ENCODE assay signal across 8 mouse cellular contexts in the genomic region with DNA sequence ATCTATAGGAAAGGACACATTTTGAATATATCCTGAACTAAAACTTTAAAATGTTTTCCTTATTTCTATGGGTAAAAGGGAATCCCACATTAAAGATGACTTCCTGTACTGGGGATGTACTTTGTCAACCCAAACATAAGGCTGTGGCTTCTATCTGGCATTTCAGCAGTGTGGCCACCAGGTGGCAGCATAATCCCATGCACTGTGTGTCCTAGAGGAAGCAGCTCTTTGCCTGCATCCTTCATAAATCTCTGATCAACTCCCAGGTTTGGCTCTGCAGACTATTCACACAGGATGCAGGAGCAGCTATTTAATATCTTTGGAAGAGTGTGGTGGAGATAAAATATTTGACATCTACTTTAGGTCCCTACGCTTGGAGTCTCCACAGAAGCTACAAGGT. TPM values are rescaled to one million over a fixed set of nuclear protein-coding genes. Genes with fewer than 3 reads are reported as not detected.
A peak's percentile ranks its signal among the peaks of the same experiment; 100 is the strongest.
DNase-seq lines count a peak whose midpoint lies in the region; ATAC-seq and TF ChIP-seq lines count a peak whose summit lies in the region.

No protein-coding gene starts in this region.

- no peak overlapping the region for H3K4me3 ChIP-seq in ES-E14 (ENCODE audit: insufficient read depth in 1 of 2, low read depth in 1 of 2, low read length in 2 of 2, poor library complexity in 1 of 2, severe bottlenecking in 1 of 2)
- H3K4me3 ChIP-seq in embryonic fibroblast, embryonic 13.5 days (ENCODE audit: insufficient read depth, low read length) = no peak overlapping the region
- H3K4me3 ChIP-seq in layer of hippocampus, adult 2 months = no peak overlapping the region
- H3K4me3 ChIP-seq in lung, embryonic 16.5 days (ENCODE audit: low read length) = no peak overlapping the region

- in situ Hi-C loops in ES-E14 (cut with MboI; ENCODE audit: low sequenced_read_pairs in 2 of 2, unreplicated experiment in 2 of 2) = loop anchor here in 1 of 2 experiments (10.0 kb wide), 1 partner anchor 263 kb away; no protein-coding TSS in a partner anchor

- H3K36me3 ChIP-seq in ES-E14 (ENCODE audit: control insufficient read depth, insufficient read depth, low read length, poor library complexity, severe bottlenecking) = no peaks in the 10 kb centered on the region
- no peaks in the 10 kb centered on the region for H3K36me3 ChIP-seq in lung, embryonic 16.5 days (ENCODE audit: control insufficient read depth, insufficient read depth, low read length)

- 72% methylated on average over 1 of the region's 1 CpGs for WGBS in lung, embryonic 16.5 days

- H3K4me1 ChIP-seq in ES-E14 (ENCODE audit: control insufficient read depth in 2 of 2, insufficient read depth in 2 of 2, low read length in 2 of 2, poor library complexity in 1 of 2) = no peaks in the 10 kb centered on the region
- no peaks in the 10 kb centered on the region for H3K4me1 ChIP-seq in embryonic fibroblast, embryonic 13.5 days (ENCODE audit: control insufficient read depth, insufficient read depth, low read length)
- H3K4me1 ChIP-seq in lung, embryonic 16.5 days (replicated peaks; ENCODE audit: control insufficient read depth, insufficient read depth, low read length) = no peaks in the 10 kb centered on the region

- peak; percentile 52; the same call in 1 of the 2 replicates for ATAC-seq in lung, embryonic 16.5 days (ENCODE audit: low read depth)

- DNase-seq in ES-E14 (ENCODE audit: low read depth, low spot score) = peak; percentile 7
- peak; percentile 77 for DNase-seq in brain, adult 2 months (ENCODE audit: low read depth, low spot score)
- peak; percentile 68 to 76 for DNase-seq in heart, postnatal 10 days
- DNase-seq in layer of hippocampus, adult 2 months (ENCODE audit: low spot score in 2 of 2) = peak; percentile 34 to 78
- peak; percentile 82 for DNase-seq in retina, embryonic 14.5 days (ENCODE audit: low spot score)
- peak; percentile 64 for DNase-seq in urinary bladder, postnatal 14 days (ENCODE audit: low spot score)

- TF ChIP-seq POLR2A in embryonic fibroblast, embryonic 13.5 days (IDR thresholded peaks at IDR 0.05; ENCODE audit: low read depth, low read length) = no peak

- H3K4me2 ChIP-seq in lung, embryonic 16.5 days (ENCODE audit: low read depth, low read length) = no peak overlapping the region

- no peak overlapping the region for H3K27ac ChIP-seq in ES-E14 (ENCODE audit: insufficient read depth, low read depth, low read length, poor library complexity, severe bottlenecking)
- no peak overlapping the region for H3K27ac ChIP-seq in embryonic fibroblast, embryonic 13.5 days (ENCODE audit: insufficient read depth, low read length)
- H3K27ac ChIP-seq in layer of hippocampus, adult 2 months = no peak overlapping the region
- H3K27ac ChIP-seq in lung, embryonic 16.5 days (ENCODE audit: low read length) = no peak overlapping the region

- H3K9me3 ChIP-seq in ES-E14 (ENCODE audit: control insufficient read depth, insufficient read depth, low read depth, low read length) = no peaks in the 10 kb centered on the region
- no peaks in the 10 kb centered on the region for H3K9me3 ChIP-seq in lung, embryonic 16.5 days (ENCODE audit: control insufficient read depth, low read length)

- TF ChIP-seq CTCF in embryonic fibroblast, embryonic 13.5 days (IDR thresholded peaks at IDR 0.05; ENCODE audit: borderline replicate concordance, insufficient read depth, low read length) = peak; percentile 79; the same call in 1 of the 2 replicates
- TF ChIP-seq CTCF in layer of hippocampus, adult 2 months (conservative IDR thresholded peaks at IDR 0.05) = peak; percentile 94

- no peaks in the 10 kb centered on the region for H3K27me3 ChIP-seq in lung, embryonic 16.5 days (ENCODE audit: control insufficient read depth, insufficient read depth, low read depth, low read length)

- intact Hi-C loops in heart, postnatal 10 days (cut with DNase I) = loop anchor here (1.0 to 2.0 kb wide), 2 partner anchors 213 to 262 kb away; no protein-coding TSS in a partner anchor

- H3K9ac ChIP-seq in ES-E14 (ENCODE audit: insufficient read depth, low read depth, low read length, poor library complexity, severe bottlenecking) = no peak overlapping the region
- H3K9ac ChIP-seq in lung, embryonic 16.5 days (ENCODE audit: low read length) = no peak overlapping the region

TF ChIP-seq in ES-E14, 5 proteins besides CTCF, POLR2A, EP300 and RAD21:
- no peak for TF ChIP-seq MAFK (IDR thresholded peaks at IDR 0.05; ENCODE audit: insufficient read depth, low read depth, low read length)
- peak; percentile 59; the same call in 1 of the 2 replicates for TF ChIP-seq ZC3H11A (IDR thresholded peaks at IDR 0.05; ENCODE audit: borderline replicate concordance, low read depth, low read length)

RNA-seq across cellular contexts. Expression of a gene that starts 59.1 kb away (rescaled TPM):
- total RNA-seq in ES-E14 (2012; rRNA removed) = 0.16 and 0.31 TPM in 2 replicates
- 0.18 TPM in 1 of 2 replicates, not detected in the other for polyA plus RNA-seq in embryonic fibroblast, embryonic 13.5 days (2011; ENCODE audit: insufficient read length, low read depth, missing spikeins)
- under 1 TPM; 0.15 to 0.22 TPM for total RNA-seq in heart, postnatal 10 days (2021)
- not detected for total RNA-seq in layer of hippocampus, adult 2 months (2021)
- polyA plus RNA-seq in lung, embryonic 16.5 days (2015; fragmentation: Nextera tagmentation; extraction: Ambion mirVana) = 0.06 and 0.11 TPM in 2 replicates

Comparison
In these comparisons a context has a peak if more than half of its experiments do, and no peak if none do; other contexts are left out.
1. DNase-seq: peak in every context shown above with its lines; median percentile 82 in retina, embryonic 14.5 days; 77 in brain, adult 2 months; 72 in heart, postnatal 10 days; 64 in urinary bladder, postnatal 14 days; 56 in layer of hippocampus, adult 2 months; 7 in ES-E14.